Mouse (Mus musculus): Measurements from ENCODE around the gene Adgre1. TPM values are rescaled to one million over a fixed set of nuclear protein-coding genes. Genes with fewer than 3 reads are reported as not detected.

The Adgre1 gene
- polyA plus RNA-seq, 1 experiment from 2014 or later: 2.9 TPM

- no peak overlapping the region for H3K9ac ChIP-seq
- no peaks in the 10 kb centered on the region for H3K4me1 ChIP-seq
- H3K4me2 ChIP-seq: no peak overlapping the region
- ATAC-seq (ENCODE audit: low FRiP score): no peak
- H3K27me3 ChIP-seq: no peaks in the 10 kb centered on the region
- H3K4me3 ChIP-seq (replicated peaks): no peak overlapping the region
- 76% methylated on average over 2 of the region's 2 CpGs for WGBS
- 0 out of 2 replicates have a peak, but pooled peaks cover 4% of the 10 kb centered on the region for H3K9me3 ChIP-seq
- no peak overlapping the region for H3K27ac ChIP-seq
- no peaks in the 10 kb centered on the region for H3K36me3 ChIP-seq (replicated peaks)
Observed at GRCm38 (mm10) chr17:57344029-57344707, 14.3 kb upstream of the Adgre1 start.

- Histone ChIP-seq H3K27ac (no peak overlapping the region), H3K9me3 (0 out of 2 replicates have a peak, but pooled peaks cover 2% of the 10 kb centered on the region), H3K27me3 (no peaks in the 10 kb centered on the region), H3K9ac (no peak overlapping the region), H3K4me3 (replicated peaks) (no peak overlapping the region), H3K36me3 (replicated peaks) (no peaks in the 10 kb centered on the region), H3K4me2 (no peak overlapping the region), H3K4me1 (no peaks in the 10 kb centered on the region)
- ATAC-seq (ENCODE audit: low FRiP score): no peak
- 75% methylated on average over 6 of the region's 6 CpGs for WGBS
Observed at GRCm38 (mm10) chr17:57347017-57347416, 11.5 kb upstream of the Adgre1 start.

GRCm38 (mm10) chr17:57347781-57348180, 10.7 kb upstream of the Adgre1 start:
- Histone ChIP-seq H3K36me3 (replicated peaks) (no peaks in the 10 kb centered on the region), H3K4me1 (no peaks in the 10 kb centered on the region), H3K9ac (no peak overlapping the region), H3K9me3 (no peaks in the 10 kb centered on the region), H3K27me3 (no peaks in the 10 kb centered on the region), H3K4me3 (replicated peaks) (no peak overlapping the region), H3K27ac (no peak overlapping the region), H3K4me2 (no peak overlapping the region)
- WGBS: 85% methylated on average over 2 of the region's 2 CpGs
- ATAC-seq (ENCODE audit: low FRiP score): no peak

GRCm38 (mm10) chr17:57349067-57349466, 9.4 kb upstream of the Adgre1 start:
- Histone ChIP-seq H3K9me3 (no peaks in the 10 kb centered on the region), H3K4me2 (no peak overlapping the region), H3K27me3 (no peaks in the 10 kb centered on the region), H3K27ac (no peak overlapping the region), H3K36me3 (replicated peaks) (no peaks in the 10 kb centered on the region), H3K4me3 (replicated peaks) (no peak overlapping the region), H3K4me1 (no peaks in the 10 kb centered on the region), H3K9ac (no peak overlapping the region)
- no peak for ATAC-seq (ENCODE audit: low FRiP score)
- WGBS: 74% methylated on average over 5 of the region's 5 CpGs

GRCm38 (mm10) chr17:57350212-57350611, 8.3 kb upstream of the Adgre1 start:
- H3K4me1 ChIP-seq: no peaks in the 10 kb centered on the region
- no peaks in the 10 kb centered on the region for H3K27me3 ChIP-seq
- H3K9me3 ChIP-seq: no peaks in the 10 kb centered on the region
- H3K4me3 ChIP-seq (replicated peaks): no peak overlapping the region
- ATAC-seq (ENCODE audit: low FRiP score): no peak
- H3K4me2 ChIP-seq: no peak overlapping the region
- H3K36me3 ChIP-seq (replicated peaks): no peaks in the 10 kb centered on the region
- 92% methylated on average over 5 of the region's 5 CpGs for WGBS
- no peak overlapping the region for H3K27ac ChIP-seq
- no peak overlapping the region for H3K9ac ChIP-seq

- H3K4me1 ChIP-seq: no peaks in the 10 kb centered on the region
- no peaks in the 10 kb centered on the region for H3K27me3 ChIP-seq
- no peak overlapping the region for H3K4me3 ChIP-seq (replicated peaks)
- WGBS: 92% methylated on average over 9 of the region's 9 CpGs
- no peak overlapping the region for H3K4me2 ChIP-seq
- no peak overlapping the region for H3K9ac ChIP-seq
- H3K27ac ChIP-seq: no peak overlapping the region
- no peaks in the 10 kb centered on the region for H3K9me3 ChIP-seq
- ATAC-seq (ENCODE audit: low FRiP score): no peak
- no peaks in the 10 kb centered on the region for H3K36me3 ChIP-seq (replicated peaks)
Observed at GRCm38 (mm10) chr17:57351107-57351506, 7.4 kb upstream of the Adgre1 start.

GRCm38 (mm10) chr17:57359485-57360241, 1.2 kb downstream of the Adgre1 start:
- Histone ChIP-seq H3K27ac (no peak overlapping the region), H3K9me3 (no peaks in the 10 kb centered on the region), H3K4me1 (no peaks in the 10 kb centered on the region), H3K4me2 (no peak overlapping the region), H3K9ac (no peak overlapping the region), H3K36me3 (replicated peaks) (no peaks in the 10 kb centered on the region), H3K27me3 (no peaks in the 10 kb centered on the region), H3K4me3 (replicated peaks) (no peak overlapping the region)
- WGBS: 89% methylated on average over 11 of the region's 11 CpGs
- ATAC-seq (ENCODE audit: low FRiP score): no peak

Other genes starting within 250 kb of the Adgre1 start
- gene Cd70, start 208.9 kb upstream of the Adgre1 start, polyA plus RNA-seq (2016; fragmentation: Nextera tagmentation; extraction: Ambion mirVana): not detected in 2 replicates
- 0.13 TPM in 1 of 2 replicates, not detected in the other for gene Tnfsf14, start 164.5 kb upstream of the Adgre1 start, polyA plus RNA-seq (2016; fragmentation: Nextera tagmentation; extraction: Ambion mirVana)
- gene C3, start 130.6 kb upstream of the Adgre1 start, polyA plus RNA-seq (2016; fragmentation: Nextera tagmentation; extraction: Ambion mirVana): 0.04 and 0.14 TPM in 2 replicates
- gene Gpr108, start 110.2 kb upstream of the Adgre1 start, polyA plus RNA-seq (2016; fragmentation: Nextera tagmentation; extraction: Ambion mirVana): 20.1 and 20.9 TPM in 2 replicates
- 26.2 and 27.1 TPM in 2 replicates for gene Trip10, start 109.2 kb upstream of the Adgre1 start, polyA plus RNA-seq (2016; fragmentation: Nextera tagmentation; extraction: Ambion mirVana)
- gene Vav1, start 79.6 kb upstream of the Adgre1 start, polyA plus RNA-seq (2016; fragmentation: Nextera tagmentation; extraction: Ambion mirVana): 1.2 and 1.4 TPM in 2 replicates
- gene Vmn2r120, start 186.8 kb downstream of the Adgre1 start, polyA plus RNA-seq (2016; fragmentation: Nextera tagmentation; extraction: Ambion mirVana): not detected in 2 replicates

Data from forebrain, embryonic 12.5 days (tissue).